Mouse (Mus musculus): Measurements from ENCODE around the gene Papss1. TPM values are rescaled to one million over a fixed set of nuclear protein-coding genes. Genes with fewer than 3 reads are reported as not detected.

The Papss1 gene
- polyA plus RNA-seq, 1 experiment from 2014 or later: 48.2 TPM

GRCm38 (mm10) chr3:131627476-131627875, 62.9 kb downstream of the Papss1 start:
- peaks cover 21% of the 10 kb centered on the region; the same call in 1 of the 2 replicates for H3K36me3 ChIP-seq
- no peak overlapping the region for H3K27ac ChIP-seq
- no peaks in the 10 kb centered on the region for H3K4me1 ChIP-seq
- WGBS: 92% methylated on average over 4 of the region's 4 CpGs
- no peaks in the 10 kb centered on the region for H3K27me3 ChIP-seq (ENCODE audit: insufficient read depth, poor library complexity, severe bottlenecking)
- no peak overlapping the region for H3K4me3 ChIP-seq
- no peaks in the 10 kb centered on the region for H3K9me3 ChIP-seq
- no peak for DNase-seq (ENCODE audit: low spot score)

- no peaks in the 10 kb centered on the region for H3K4me1 ChIP-seq
- H3K4me3 ChIP-seq: no peak overlapping the region
- peaks cover 21% of the 10 kb centered on the region; the same call in 1 of the 2 replicates for H3K36me3 ChIP-seq
- H3K27me3 ChIP-seq (ENCODE audit: insufficient read depth, poor library complexity, severe bottlenecking): no peaks in the 10 kb centered on the region
- no peak overlapping the region for H3K27ac ChIP-seq
- no peaks in the 10 kb centered on the region for H3K9me3 ChIP-seq
- DNase-seq (ENCODE audit: low spot score): no peak
- WGBS: 90% methylated on average over 5 of the region's 5 CpGs
Observed at GRCm38 (mm10) chr3:131628265-131628664, 63.7 kb downstream of the Papss1 start.

GRCm38 (mm10) chr3:131628931-131629330, 64.4 kb downstream of the Papss1 start:
- Histone ChIP-seq H3K36me3 (peaks cover 17% of the 10 kb centered on the region; the same call in 1 of the 2 replicates), H3K9me3 (no peaks in the 10 kb centered on the region), H3K4me3 (no peak overlapping the region), H3K4me1 (no peaks in the 10 kb centered on the region), H3K27me3 (ENCODE audit: insufficient read depth, poor library complexity, severe bottlenecking) (no peaks in the 10 kb centered on the region), H3K27ac (no peak overlapping the region)
- no peak for DNase-seq (ENCODE audit: low spot score)
- WGBS: 88% methylated on average over 3 of the region's 3 CpGs

GRCm38 (mm10) chr3:131630407-131631317, 66.1 kb downstream of the Papss1 start:
- Histone ChIP-seq H3K27ac (no peak overlapping the region), H3K36me3 (peaks cover 10% of the 10 kb centered on the region; the same call in 1 of the 2 replicates), H3K9me3 (no peaks in the 10 kb centered on the region), H3K4me3 (no peak overlapping the region), H3K27me3 (ENCODE audit: insufficient read depth, poor library complexity, severe bottlenecking) (no peaks in the 10 kb centered on the region), H3K4me1 (no peaks in the 10 kb centered on the region)
- WGBS: 84% methylated on average over 11 of the region's 11 CpGs
- no peak for DNase-seq (ENCODE audit: low spot score)

- peaks cover 2% of the 10 kb centered on the region; the same call in 1 of the 2 replicates for H3K4me1 ChIP-seq
- H3K4me3 ChIP-seq: no peak overlapping the region
- no peak for DNase-seq (ENCODE audit: low spot score)
- H3K36me3 ChIP-seq: peaks cover 8% of the 10 kb centered on the region; the same call in 1 of the 2 replicates
- no peak overlapping the region for H3K27ac ChIP-seq
- no peaks in the 10 kb centered on the region for H3K27me3 ChIP-seq (ENCODE audit: insufficient read depth, poor library complexity, severe bottlenecking)
- WGBS: 92% methylated on average over 16 of the region's 16 CpGs
- no peaks in the 10 kb centered on the region for H3K9me3 ChIP-seq
Observed at GRCm38 (mm10) chr3:131631318-131631870, 66.8 kb downstream of the Papss1 start.

GRCm38 (mm10) chr3:131634091-131634490, 69.5 kb downstream of the Papss1 start:
- Histone ChIP-seq H3K27me3 (ENCODE audit: insufficient read depth, poor library complexity, severe bottlenecking) (no peaks in the 10 kb centered on the region), H3K4me1 (peaks cover 14% of the 10 kb centered on the region), H3K4me3 (no peak overlapping the region), H3K9me3 (no peaks in the 10 kb centered on the region), H3K36me3 (peaks cover 7% of the 10 kb centered on the region; the same call in 1 of the 2 replicates), H3K27ac (no peak overlapping the region)
- WGBS: 95% methylated on average over 2 of the region's 2 CpGs
- DNase-seq (ENCODE audit: low spot score): no peak

- Histone ChIP-seq H3K27ac (no peak overlapping the region), H3K9me3 (no peaks in the 10 kb centered on the region), H3K36me3 (peaks cover 7% of the 10 kb centered on the region; the same call in 1 of the 2 replicates), H3K4me3 (no peak overlapping the region), H3K27me3 (ENCODE audit: insufficient read depth, poor library complexity, severe bottlenecking) (no peaks in the 10 kb centered on the region), H3K4me1 (peaks cover 14% of the 10 kb centered on the region)
- DNase-seq (ENCODE audit: low spot score): no peak
- 38% methylated on average over 5 of the region's 5 CpGs for WGBS
Observed at GRCm38 (mm10) chr3:131636126-131636525, 71.6 kb downstream of the Papss1 start.

GRCm38 (mm10) chr3:131637008-131637407, 72.4 kb downstream of the Papss1 start:
- no peak overlapping the region for H3K4me3 ChIP-seq
- peaks cover 14% of the 10 kb centered on the region for H3K4me1 ChIP-seq
- H3K27ac ChIP-seq: peak overlapping the region; percentile 16; the same call in 1 of the 2 replicates
- 93% methylated on average over 3 of the region's 3 CpGs for WGBS
- H3K36me3 ChIP-seq: peaks cover 2% of the 10 kb centered on the region; the same call in 1 of the 2 replicates
- H3K27me3 ChIP-seq (ENCODE audit: insufficient read depth, poor library complexity, severe bottlenecking): no peaks in the 10 kb centered on the region
- H3K9me3 ChIP-seq: no peaks in the 10 kb centered on the region
- DNase-seq (ENCODE audit: low spot score): no peak

- no peak for DNase-seq (ENCODE audit: low spot score)
- Histone ChIP-seq H3K4me1 (peaks cover 14% of the 10 kb centered on the region), H3K27me3 (ENCODE audit: insufficient read depth, poor library complexity, severe bottlenecking) (no peaks in the 10 kb centered on the region), H3K9me3 (no peaks in the 10 kb centered on the region), H3K36me3 (peaks cover 2% of the 10 kb centered on the region; the same call in 1 of the 2 replicates), H3K27ac (no peak overlapping the region), H3K4me3 (no peak overlapping the region)
- 33% methylated on average over 10 of the region's 10 CpGs for WGBS
Observed at GRCm38 (mm10) chr3:131637664-131638063, 73.1 kb downstream of the Papss1 start.

GRCm38 (mm10) chr3:131638216-131638615, 73.6 kb downstream of the Papss1 start:
- H3K36me3 ChIP-seq: peaks cover 2% of the 10 kb centered on the region; the same call in 1 of the 2 replicates
- H3K4me1 ChIP-seq: peaks cover 14% of the 10 kb centered on the region
- no peak overlapping the region for H3K27ac ChIP-seq
- no peak overlapping the region for H3K4me3 ChIP-seq
- H3K9me3 ChIP-seq: no peaks in the 10 kb centered on the region
- WGBS: 83% methylated on average over 7 of the region's 7 CpGs
- DNase-seq (ENCODE audit: low spot score): no peak
- H3K27me3 ChIP-seq (ENCODE audit: insufficient read depth, poor library complexity, severe bottlenecking): no peaks in the 10 kb centered on the region

- H3K4me3 ChIP-seq: no peak overlapping the region
- H3K36me3 ChIP-seq: peaks cover 6% of the 10 kb centered on the region; the same call in 1 of the 2 replicates
- H3K27me3 ChIP-seq (ENCODE audit: insufficient read depth, poor library complexity, severe bottlenecking): no peaks in the 10 kb centered on the region
- 92% methylated on average over 20 of the region's 20 CpGs for WGBS
- no peaks in the 10 kb centered on the region for H3K9me3 ChIP-seq
- no peak overlapping the region for H3K27ac ChIP-seq
- peaks cover under 1% of the 10 kb centered on the region; the same call in 1 of the 2 replicates for H3K4me1 ChIP-seq
- DNase-seq (ENCODE audit: low spot score): no peak
Observed at GRCm38 (mm10) chr3:131642681-131643292, 78.2 kb downstream of the Papss1 start.

- no peaks in the 10 kb centered on the region for H3K4me1 ChIP-seq
- no peak for DNase-seq (ENCODE audit: low spot score)
- no peak overlapping the region for H3K4me3 ChIP-seq
- no peaks in the 10 kb centered on the region for H3K27me3 ChIP-seq (ENCODE audit: insufficient read depth, poor library complexity, severe bottlenecking)
- no peak overlapping the region for H3K27ac ChIP-seq
- no peaks in the 10 kb centered on the region for H3K9me3 ChIP-seq
- WGBS: 83% methylated on average over 5 of the region's 5 CpGs
- peaks cover 6% of the 10 kb centered on the region; the same call in 1 of the 2 replicates for H3K36me3 ChIP-seq
Observed at GRCm38 (mm10) chr3:131645203-131645602, 80.6 kb downstream of the Papss1 start.

GRCm38 (mm10) chr3:131654366-131654765, 89.8 kb downstream of the Papss1 start:
- H3K4me1 ChIP-seq: no peaks in the 10 kb centered on the region
- H3K9me3 ChIP-seq: no peaks in the 10 kb centered on the region
- H3K27ac ChIP-seq: no peak overlapping the region
- H3K36me3 ChIP-seq: no peaks in the 10 kb centered on the region
- H3K4me3 ChIP-seq: no peak overlapping the region
- no peak for DNase-seq (ENCODE audit: low spot score)
- no peaks in the 10 kb centered on the region for H3K27me3 ChIP-seq (ENCODE audit: insufficient read depth, poor library complexity, severe bottlenecking)
- 85% methylated on average over 3 of the region's 3 CpGs for WGBS
